Comparison of ENCODE assay signal across 19 mouse cellular contexts in genomic region chr6:146255656-146256055, GRCm38 (mm10).
A peak's percentile ranks its signal among the peaks of the same experiment; 100 is the strongest.
DNase-seq lines count a peak whose midpoint lies in the region; ATAC-seq lines count a peak whose summit lies in the region.
"Had no signal": no experiment of that assay in that cellular context is flagged by ENCODE, and none has a peak within 500 bp of the region (broad histone marks: within the 10 kb centered on the region; RNA-seq: fewer than 3 reads in every experiment).

No protein-coding gene starts in this region.

- DNase-seq in heart, embryonic 10.5 days (ENCODE audit: low spot score): peak; percentile 51
- no peak for DNase-seq in heart, adult 18-20 months
- DNase-seq in liver, embryonic 13.5 days: no peak
- no peak for DNase-seq in liver
- DNase-seq in spleen, postnatal 4 days (ENCODE audit: low spot score in 2 of 2): peak; percentile 6 to 52
- no peak for DNase-seq in spleen, adult 18-20 months
- no peak for DNase-seq in kidney, adult 18-20 months
- DNase-seq: adrenal gland, postnatal 10 days; cerebellum, adult 11 months; cerebellum, adult 8-10 months; cerebellum, postnatal 14 days; embryo, embryonic 11 days; gastrocnemius, postnatal 36 days; heart, adult 2 months had no signal

- peak overlapping the region; percentile 46; the same call in 1 of the 2 replicates for H3K4me2 ChIP-seq in liver, embryonic 13.5 days
- H3K4me2 ChIP-seq: embryonic facial prominence, embryonic 15.5 days; heart, embryonic 15.5 days; hindbrain, embryonic 15.5 days had no signal

- H3K27ac ChIP-seq in heart, embryonic 10.5 days: no peak overlapping the region
- H3K27ac ChIP-seq in liver, embryonic 13.5 days: peak overlapping the region; percentile 54; the same call in 1 of the 2 replicates
- H3K27ac ChIP-seq: embryonic facial prominence, embryonic 15.5 days; forebrain, embryonic 10.5 days; heart, adult 2 months; heart, embryonic 15.5 days; hindbrain, embryonic 15.5 days had no signal

- H3K9me3 ChIP-seq in heart, embryonic 10.5 days: no peaks in the 10 kb centered on the region
- H3K9me3 ChIP-seq in liver, embryonic 13.5 days (replicated peaks): peaks cover 7% of the 10 kb centered on the region; the same call in 1 of the 2 replicates
- H3K9me3 ChIP-seq: embryonic facial prominence, embryonic 15.5 days; heart, embryonic 15.5 days; hindbrain, embryonic 15.5 days had no signal

- no peak for ATAC-seq in liver, embryonic 13.5 days (ENCODE audit: low read depth)
- ATAC-seq: forebrain, embryonic 14.5 days had no signal

- no peaks in the 10 kb centered on the region for H3K27me3 ChIP-seq in heart, embryonic 10.5 days (ENCODE audit: insufficient read depth, poor library complexity, severe bottlenecking)
- H3K27me3 ChIP-seq in liver, embryonic 13.5 days: no peaks in the 10 kb centered on the region
- H3K27me3 ChIP-seq: embryonic facial prominence, embryonic 15.5 days; heart, embryonic 15.5 days; hindbrain, embryonic 15.5 days had no signal

- 88% methylated on average over 6 of the region's 6 CpGs for WGBS in heart, embryonic 10.5 days
- WGBS in liver, embryonic 13.5 days (ENCODE audit: insufficient replicate concordance): 84% methylated on average over 6 of the region's 6 CpGs

- H3K4me1 ChIP-seq in heart, embryonic 10.5 days: peaks cover 4% of the 10 kb centered on the region; the same call in 1 of the 2 replicates
- peaks cover 18% of the 10 kb centered on the region for H3K4me1 ChIP-seq in liver, embryonic 13.5 days (replicated peaks)
- H3K4me1 ChIP-seq: hindbrain, embryonic 15.5 days had no signal

- H3K36me3 ChIP-seq in heart, embryonic 10.5 days: 0 out of 2 replicates have a peak, but pooled peaks cover 5% of the 10 kb centered on the region
- H3K36me3 ChIP-seq in liver, embryonic 13.5 days: no peaks in the 10 kb centered on the region
- H3K36me3 ChIP-seq: embryonic facial prominence, embryonic 15.5 days; forebrain, embryonic 10.5 days; heart, embryonic 15.5 days; hindbrain, embryonic 15.5 days had no signal

- no peak overlapping the region for H3K4me3 ChIP-seq in heart, embryonic 10.5 days
- no peak overlapping the region for H3K4me3 ChIP-seq in liver, embryonic 13.5 days (replicated peaks)
- H3K4me3 ChIP-seq: embryonic facial prominence, embryonic 15.5 days; forebrain, embryonic 10.5 days; heart, adult 2 months; heart, embryonic 15.5 days; hindbrain, embryonic 15.5 days had no signal

- no peak overlapping the region for H3K9ac ChIP-seq in liver, embryonic 13.5 days
- H3K9ac ChIP-seq: embryonic facial prominence, embryonic 15.5 days; heart, embryonic 15.5 days; hindbrain, embryonic 15.5 days had no signal

Comparison
In these comparisons a context has a peak if more than half of its experiments do, and no peak if none do; other contexts are left out.
1. DNase-seq: peak in heart, embryonic 10.5 days (single experiment) and spleen, postnatal 4 days (2 of 2); none in heart, adult 18-20 months (0 of 2), liver, embryonic 13.5 days (single experiment), liver (single experiment), spleen, adult 18-20 months (0 of 2) and kidney, adult 18-20 months (single experiment).